Mouse (Mus musculus) myocyte (in vitro differentiated cells): ENCODE measurements around the gene Dlgap4. TPM values are rescaled to one million over a fixed set of nuclear protein-coding genes. Genes with fewer than 3 reads are reported as not detected.

Source experiments
- H3K27me3 ChIP-seq: one replicate; pipeline ENCODE4 v1.6.1; 2011; ENCODE audit not compliant: control insufficient read depth, insufficient read depth, insufficient read length
- H3K36me3 ChIP-seq: one replicate; pipeline ENCODE4 v1.6.1; 2011; ENCODE audit not compliant: control insufficient read depth, insufficient read depth
- H3K4me2 ChIP-seq: one replicate; pipeline ENCODE4 v1.6.1; 2011; ENCODE audit warnings: low read depth, control low read depth
- H3K4me3 ChIP-seq: one replicate; pipeline ENCODE4 v1.5.1; 2011; ENCODE audit warnings: mild to moderate bottlenecking, control low read depth, moderate library complexity
- H3K79me2 ChIP-seq: one replicate; pipeline ENCODE4 v1.6.1; 2011; ENCODE audit not compliant: control insufficient read depth, insufficient read depth
- H3ac ChIP-seq: one replicate; pipeline ENCODE4 v1.6.1; 2011; ENCODE audit not compliant: control insufficient read depth, insufficient read length
- CEBPB ChIP-seq: IDR thresholded peaks from 2 replicates; pipeline ENCODE4 v1.6.1; 2011; ENCODE audit warnings: mild to moderate bottlenecking, moderate library complexity; ENCODE audit not compliant: poor library complexity, insufficient read depth, severe bottlenecking
- E2F4 ChIP-seq: IDR thresholded peaks from one replicate; pipeline ENCODE4 v1.6.1; 2011; ENCODE audit warnings: mild to moderate bottlenecking, control low read depth, moderate library complexity; ENCODE audit not compliant: insufficient read depth
- MAX ChIP-seq: IDR thresholded peaks from one replicate; pipeline ENCODE4 v1.6.1; 2011; ENCODE audit warnings: low read depth, mild to moderate bottlenecking, control low read depth
- MYOD1 ChIP-seq, 3 experiments: IDR thresholded peaks; one replicate each; pipeline ENCODE4 v1.6.1; 2011; ENCODE audit warnings: control low read depth in 2 of 3, low read depth in 2 of 3, mild to moderate bottlenecking in 2 of 3, moderate library complexity in 1 of 3; ENCODE audit not compliant: insufficient read length in 2 of 3, control insufficient read depth in 1 of 3
- MYOG ChIP-seq, 3 experiments: IDR thresholded peaks; one replicate each; pipeline ENCODE4 v1.6.1; 2011; ENCODE audit warnings: control low read depth in 2 of 3, low read depth in 2 of 3, mild to moderate bottlenecking in 2 of 3; ENCODE audit not compliant: insufficient read length in 2 of 3, control insufficient read depth in 1 of 3, insufficient read depth in 1 of 3
- POLR2A ChIP-seq: IDR thresholded peaks from one replicate; pipeline ENCODE4 v1.6.1; 2011; ENCODE audit warnings: low read depth, mild to moderate bottlenecking, control low read depth, moderate library complexity; ENCODE audit not compliant: insufficient read length
- POLR2AphosphoS2 ChIP-seq: IDR thresholded peaks from one replicate; pipeline ENCODE4 v1.6.1; 2011; ENCODE audit warnings: low read depth, control low read depth; ENCODE audit not compliant: insufficient read length
- REST ChIP-seq: IDR thresholded peaks from one replicate; pipeline ENCODE4 v1.6.1; 2011; ENCODE audit warnings: mild to moderate bottlenecking, control low read depth, moderate library complexity; ENCODE audit not compliant: insufficient read depth, insufficient read length
- SRF ChIP-seq: IDR thresholded peaks from one replicate; pipeline ENCODE4 v1.6.1; 2011; ENCODE audit warnings: low read depth; ENCODE audit not compliant: control insufficient read depth, insufficient read length
- TCF12 ChIP-seq: IDR thresholded peaks from one replicate; pipeline ENCODE4 v1.6.1; 2011; ENCODE audit warnings: mild to moderate bottlenecking, control low read depth; ENCODE audit not compliant: poor library complexity, insufficient read depth, severe bottlenecking
- TCF3 ChIP-seq: IDR thresholded peaks from one replicate; pipeline ENCODE4 v1.6.1; 2011; ENCODE audit warnings: low read depth, control low read depth; ENCODE audit not compliant: insufficient read length
- USF1 ChIP-seq: IDR thresholded peaks from one replicate; pipeline ENCODE4 v1.6.1; 2011; ENCODE audit warnings: low read depth, mild to moderate bottlenecking, control low read depth, moderate library complexity
- polyA plus RNA-seq: library from polyadenylated mRNA; unstranded; fragments of >200 nt; fragmentation: generic; extraction: Trizol; gene quantifications from one replicate; pipeline ENCODE4 v1.2.1, GENCODE M21; 2012; ENCODE audit warnings: missing spikeins

The Dlgap4 gene
- polyA plus RNA-seq, 1 experiment, result 176 TPM

DNA sequence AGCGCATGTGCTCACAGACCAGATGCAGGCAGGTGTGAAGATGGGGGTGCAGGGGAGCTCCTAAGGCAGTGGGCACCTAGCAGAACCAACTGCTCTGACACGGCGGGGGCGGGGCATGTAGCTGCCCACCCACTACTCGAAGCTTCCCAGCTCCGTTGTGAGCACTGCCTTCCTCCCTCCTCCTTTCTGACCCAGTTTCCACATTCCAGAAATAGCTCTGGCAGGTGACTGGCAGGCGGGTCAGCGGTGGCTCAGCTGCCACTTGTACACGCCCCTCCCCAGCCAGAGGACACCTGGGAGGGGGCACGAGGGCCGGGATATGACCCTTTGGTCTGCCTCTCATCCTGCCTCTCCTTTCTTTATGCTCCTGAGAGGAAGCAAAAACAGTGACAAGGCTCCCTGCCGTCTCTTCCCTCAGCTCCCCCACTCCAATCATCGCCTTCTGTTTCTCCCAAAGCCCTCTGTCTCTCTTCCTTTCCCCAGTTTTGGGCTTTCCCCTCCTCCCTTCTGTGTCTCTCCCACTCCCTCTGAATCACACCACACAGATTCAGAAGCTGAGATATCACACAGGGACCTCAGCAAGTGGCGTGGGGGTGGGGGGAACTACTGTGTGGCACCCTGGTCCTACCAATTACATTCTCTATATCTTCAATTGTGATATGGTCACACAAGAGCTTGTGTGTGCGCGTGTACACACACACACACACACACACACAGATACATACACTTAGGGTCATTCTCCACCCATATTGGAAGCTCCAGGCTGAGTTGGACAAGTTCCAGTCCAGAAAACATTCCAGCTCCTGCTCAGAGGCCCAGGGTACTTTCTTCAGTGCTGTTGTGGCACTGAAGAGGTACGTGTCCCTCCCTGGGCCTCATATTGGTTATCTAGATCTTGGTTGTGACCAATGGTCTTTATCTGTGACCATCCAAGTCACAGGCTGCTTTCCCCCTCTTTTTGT, 104.1 kb downstream of the Dlgap4 start:
- H3K4me2 ChIP-seq, result peak overlapping the region; percentile 53
- peaks cover 14% of the 10 kb centered on the region for H3K79me2 ChIP-seq
- H3K27me3 ChIP-seq, result no peaks in the 10 kb centered on the region
- no peak overlapping the region for H3ac ChIP-seq
- H3K36me3 ChIP-seq, result no peaks in the 10 kb centered on the region
- TF ChIP-seq MYOG (IDR thresholded peaks at IDR 0.05; ENCODE audit: control insufficient read depth in 1 of 3, insufficient read depth in 1 of 3, insufficient read length in 2 of 3, low read depth in 2 of 3), result peak in 2 of 3 experiments; percentile 69 to 92
- no peak for TF ChIP-seq REST
- TF ChIP-seq USF1, result no peak
- TF ChIP-seq MYOD1 (IDR thresholded peaks at IDR 0.05; ENCODE audit: control insufficient read depth in 1 of 3, insufficient read length in 2 of 3, low read depth in 2 of 3), result peak in 2 of 3 experiments; percentile 61 to 83
- no peak overlapping the region for H3K4me3 ChIP-seq

- H3K36me3 ChIP-seq, result no peaks in the 10 kb centered on the region
- H3K4me2 ChIP-seq, result no peak overlapping the region
- no peak for TF ChIP-seq POLR2A
- no peak for TF ChIP-seq USF1
- TF ChIP-seq E2F4, result no peak
- no peak for TF ChIP-seq REST
- TF ChIP-seq TCF3, result no peak
- H3ac ChIP-seq, result no peak overlapping the region
- H3K27me3 ChIP-seq, result no peaks in the 10 kb centered on the region
- H3K79me2 ChIP-seq, result peaks cover 26% of the 10 kb centered on the region
- H3K4me3 ChIP-seq, result no peak overlapping the region
Observed at GRCm38 (mm10) chr2:156718793-156719192, 105.3 kb downstream of the Dlgap4 start.

DNA sequence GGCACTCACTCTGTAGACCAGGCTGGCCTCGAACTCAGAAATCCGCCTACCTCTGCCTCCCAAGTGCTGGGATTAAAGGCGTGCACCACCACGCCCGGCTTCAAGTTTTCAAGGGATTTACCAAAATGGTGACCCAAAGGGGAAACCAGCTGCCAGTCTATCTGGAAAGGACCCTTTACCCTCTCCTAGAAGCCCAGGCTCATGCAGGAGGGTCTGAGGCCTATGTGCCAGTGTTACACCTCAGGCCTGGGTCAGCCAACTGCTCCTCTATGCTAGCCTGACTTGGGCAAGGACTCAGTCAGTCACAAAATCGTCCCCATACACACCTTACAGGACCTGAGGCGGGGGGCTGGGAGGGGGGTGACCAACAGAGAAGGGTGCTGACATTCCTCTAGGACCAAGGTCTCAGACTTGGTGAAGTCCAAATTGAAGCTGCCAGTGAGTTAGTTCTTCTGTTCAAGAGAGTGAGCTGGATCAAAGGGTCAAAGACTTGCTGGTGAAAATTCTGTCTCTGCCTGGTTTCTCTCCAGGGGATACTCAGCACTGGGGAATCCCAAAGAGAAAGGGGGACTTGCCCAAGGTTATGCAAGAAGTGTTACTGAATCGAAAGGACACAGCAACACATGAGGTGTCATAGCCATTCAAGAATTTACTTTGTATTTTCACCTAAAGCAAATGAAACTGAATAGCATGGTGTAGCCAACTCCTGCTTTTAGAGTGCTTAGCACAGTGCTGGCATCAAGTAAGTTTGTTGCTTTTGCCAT, 106.2 kb downstream of the Dlgap4 start:
- H3K36me3 ChIP-seq, result no peaks in the 10 kb centered on the region
- no peak for TF ChIP-seq TCF12
- TF ChIP-seq E2F4, result no peak
- TF ChIP-seq MYOG (IDR thresholded peaks at IDR 0.05; ENCODE audit: control insufficient read depth in 1 of 3, insufficient read depth in 1 of 3, insufficient read length in 2 of 3, low read depth in 2 of 3), result no peak
- TF ChIP-seq MYOD1 (IDR thresholded peaks at IDR 0.05; ENCODE audit: control insufficient read depth in 1 of 3, insufficient read length in 2 of 3, low read depth in 2 of 3), result no peak
- no peak for TF ChIP-seq CEBPB
- TF ChIP-seq POLR2AphosphoS2, result no peak
- no peak for TF ChIP-seq POLR2A
- TF ChIP-seq USF1, result no peak
- TF ChIP-seq MAX, result no peak
- no peak for TF ChIP-seq TCF3
- TF ChIP-seq SRF, result no peak
- no peak for TF ChIP-seq REST

DNA sequence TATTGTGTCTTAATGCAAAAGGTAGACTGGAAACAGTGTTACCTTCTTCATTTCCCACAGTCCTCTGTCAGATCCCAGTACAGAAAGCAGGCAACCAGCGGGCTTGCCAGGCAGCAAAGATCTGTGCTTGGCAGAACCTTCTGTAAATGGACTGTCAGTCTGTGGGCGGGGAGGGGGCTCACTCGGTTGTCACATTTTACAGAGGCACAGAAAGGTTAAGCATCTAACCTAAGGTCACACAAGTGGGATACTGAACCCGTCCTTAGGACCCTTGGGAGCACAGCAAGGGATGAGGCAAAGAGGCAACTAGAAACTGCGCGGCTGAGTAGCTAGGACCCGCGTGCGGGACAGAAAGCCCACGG, 106.8 kb downstream of the Dlgap4 start:
- Histone ChIP-seq H3K79me2 (peaks cover 41% of the 10 kb centered on the region), H3K27me3 (no peaks in the 10 kb centered on the region), H3ac (peak overlapping the region; percentile 97), H3K4me3 (peak overlapping the region; percentile 100), H3K4me2 (peak overlapping the region; percentile 87), H3K36me3 (no peaks in the 10 kb centered on the region)
- no peak for TF ChIP-seq TCF12
- no peak for TF ChIP-seq REST
- no peak for TF ChIP-seq MAX
- TF ChIP-seq E2F4, result no peak
- TF ChIP-seq MYOD1 (IDR thresholded peaks at IDR 0.05; ENCODE audit: control insufficient read depth in 1 of 3, insufficient read length in 2 of 3, low read depth in 2 of 3), result no peak
- TF ChIP-seq POLR2A, result no peak
- no peak for TF ChIP-seq POLR2AphosphoS2

More for the DNA sequence above, 106.2 kb downstream of the Dlgap4 start:
- peak overlapping the region; percentile 87 for H3K4me2 ChIP-seq
- H3ac ChIP-seq, result peak overlapping the region; percentile 97
- H3K79me2 ChIP-seq, result peaks cover 35% of the 10 kb centered on the region
- no peaks in the 10 kb centered on the region for H3K27me3 ChIP-seq
- peak overlapping the region; percentile 100 for H3K4me3 ChIP-seq
